Mouse (Mus musculus): Measurements from ENCODE around the gene Golga7b. TPM values are rescaled to one million over a fixed set of nuclear protein-coding genes. Genes with fewer than 3 reads are reported as not detected.

Gene Golga7b
- total and polyA plus RNA-seq, 2 experiments from 2014 or later, result 0.30 TPM; not detected in 1

- H3K27me3 ChIP-seq (ENCODE audit: control insufficient read depth, insufficient read depth, low read length), result no peaks in the 10 kb centered on the region
- WGBS, result 70% methylated on average over 8 of the region's 8 CpGs
- DNase-seq (ENCODE audit: low spot score), result no peak
- no peak overlapping the region for H3K27ac ChIP-seq (ENCODE audit: low read depth)
- no peaks in the 10 kb centered on the region for H3K9me3 ChIP-seq (replicated peaks; ENCODE audit: control insufficient read depth, low read length)
- ATAC-seq (ENCODE audit: insufficient read depth, low read depth), result no peak
- H3K36me3 ChIP-seq (replicated peaks; ENCODE audit: control insufficient read depth, insufficient read depth, low read length), result no peaks in the 10 kb centered on the region
- no peak for TF ChIP-seq EP300 (IDR thresholded peaks at IDR 0.05; ENCODE audit: low read depth)
- H3K4me2 ChIP-seq (ENCODE audit: low read depth, low read length), result no peak overlapping the region
- H3K4me1 ChIP-seq (ENCODE audit: control insufficient read depth, insufficient read depth), result no peaks in the 10 kb centered on the region
- no peak overlapping the region for H3K9ac ChIP-seq (replicated peaks; ENCODE audit: low read depth, low read length)
- H3K4me3 ChIP-seq (ENCODE audit: low read depth, low read length), result no peak overlapping the region
Observed at GRCm38 (mm10) chr19:42284178-42284577, 36.8 kb downstream of the Golga7b start.

GRCm38 (mm10) chr19:42288361-42288760 is 41.0 kb downstream of the Golga7b start:
- 22% methylated on average over 4 of the region's 4 CpGs for WGBS
- no peak for DNase-seq (ENCODE audit: low spot score)

GRCm38 (mm10) chr19:42290954-42291661 is 43.7 kb downstream of the Golga7b start:
- no peak overlapping the region for H3K4me2 ChIP-seq (ENCODE audit: low read depth, low read length)
- no peak for TF ChIP-seq EP300 (IDR thresholded peaks at IDR 0.05; ENCODE audit: low read depth)
- no peak for TF ChIP-seq CTCF (IDR thresholded peaks at IDR 0.05; ENCODE audit: low read depth)
- no peaks in the 10 kb centered on the region for H3K36me3 ChIP-seq (replicated peaks; ENCODE audit: control insufficient read depth, insufficient read depth, low read length)
- H3K4me1 ChIP-seq (ENCODE audit: control insufficient read depth, insufficient read depth), result no peaks in the 10 kb centered on the region
- no peaks in the 10 kb centered on the region for H3K27me3 ChIP-seq (ENCODE audit: control insufficient read depth, insufficient read depth, low read length)
- 31% methylated on average over 7 of the region's 7 CpGs for WGBS
- DNase-seq (ENCODE audit: low spot score) (no peak), ATAC-seq (ENCODE audit: insufficient read depth, low read depth) (no peak)
- no peak overlapping the region for H3K9ac ChIP-seq (replicated peaks; ENCODE audit: low read depth, low read length)
- no peak overlapping the region for H3K27ac ChIP-seq (ENCODE audit: low read depth)
- H3K9me3 ChIP-seq (replicated peaks; ENCODE audit: control insufficient read depth, low read length), result no peaks in the 10 kb centered on the region
- H3K4me3 ChIP-seq (ENCODE audit: low read depth, low read length), result no peak overlapping the region

More at GRCm38 (mm10) chr19:42288361-42288760, 41.0 kb downstream of the Golga7b start:
- Histone ChIP-seq H3K9ac (replicated peaks; ENCODE audit: low read depth, low read length) (no peak overlapping the region), H3K36me3 (replicated peaks; ENCODE audit: control insufficient read depth, insufficient read depth, low read length) (no peaks in the 10 kb centered on the region), H3K4me3 (ENCODE audit: low read depth, low read length) (no peak overlapping the region), H3K4me1 (ENCODE audit: control insufficient read depth, insufficient read depth) (no peaks in the 10 kb centered on the region), H3K9me3 (replicated peaks; ENCODE audit: control insufficient read depth, low read length) (no peaks in the 10 kb centered on the region), H3K27ac (ENCODE audit: low read depth) (no peak overlapping the region), H3K4me2 (ENCODE audit: low read depth, low read length) (no peak overlapping the region), H3K27me3 (ENCODE audit: control insufficient read depth, insufficient read depth, low read length) (no peaks in the 10 kb centered on the region)
- peak; percentile 41 for ATAC-seq (ENCODE audit: insufficient read depth, low read depth)
- TF ChIP-seq EP300 (IDR thresholded peaks at IDR 0.05; ENCODE audit: low read depth) (no peak), CTCF (IDR thresholded peaks at IDR 0.05; ENCODE audit: low read depth) (no peak)

- DNase-seq (ENCODE audit: low spot score), result no peak
- no peak for ATAC-seq (ENCODE audit: insufficient read depth, low read depth)
- no peak for TF ChIP-seq CTCF (IDR thresholded peaks at IDR 0.05; ENCODE audit: low read depth)
- no peak for TF ChIP-seq EP300 (IDR thresholded peaks at IDR 0.05; ENCODE audit: low read depth)
- H3K4me1 ChIP-seq (ENCODE audit: control insufficient read depth, insufficient read depth), result no peaks in the 10 kb centered on the region
- no peaks in the 10 kb centered on the region for H3K9me3 ChIP-seq (replicated peaks; ENCODE audit: control insufficient read depth, low read length)
- H3K9ac ChIP-seq (replicated peaks; ENCODE audit: low read depth, low read length), result no peak overlapping the region
- H3K36me3 ChIP-seq (replicated peaks; ENCODE audit: control insufficient read depth, insufficient read depth, low read length), result no peaks in the 10 kb centered on the region
- H3K4me3 ChIP-seq (ENCODE audit: low read depth, low read length), result no peak overlapping the region
- H3K4me2 ChIP-seq (ENCODE audit: low read depth, low read length), result no peak overlapping the region
- H3K27me3 ChIP-seq (ENCODE audit: control insufficient read depth, insufficient read depth, low read length), result no peaks in the 10 kb centered on the region
- whole genome bisulfite sequencing, result 64% methylated on average over 8 of the region's 8 CpGs
- H3K27ac ChIP-seq (ENCODE audit: low read depth), result no peak overlapping the region
Observed at GRCm38 (mm10) chr19:42292106-42292505, 44.7 kb downstream of the Golga7b start.

DNA sequence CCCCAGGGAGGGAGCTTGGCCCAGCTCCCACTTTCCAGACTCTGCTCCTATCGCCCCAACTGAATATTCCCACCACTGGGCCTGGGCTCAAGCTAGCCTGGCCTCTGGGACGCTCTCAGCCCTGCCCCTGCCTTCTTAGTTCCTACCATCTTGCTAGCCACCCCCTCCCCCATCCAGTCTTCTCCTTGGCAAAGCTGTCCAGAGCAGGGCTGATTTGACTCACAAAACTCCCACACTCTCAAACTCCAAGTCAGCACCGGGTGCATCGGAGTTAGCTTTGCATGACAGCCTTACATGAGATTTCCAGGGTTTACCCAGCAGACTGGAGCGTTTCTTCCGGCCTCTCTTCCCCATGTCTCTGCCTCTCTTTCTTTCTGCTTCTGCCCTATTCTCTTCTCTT is 45.8 kb downstream of the Golga7b start:
- no peak overlapping the region for H3K4me3 ChIP-seq (ENCODE audit: low read depth, low read length)
- TF ChIP-seq CTCF (IDR thresholded peaks at IDR 0.05; ENCODE audit: low read depth) (no peak), EP300 (IDR thresholded peaks at IDR 0.05; ENCODE audit: low read depth) (no peak)
- H3K9ac ChIP-seq (replicated peaks; ENCODE audit: low read depth, low read length), result no peak overlapping the region
- H3K4me2 ChIP-seq (ENCODE audit: low read depth, low read length), result no peak overlapping the region
- no peaks in the 10 kb centered on the region for H3K4me1 ChIP-seq (ENCODE audit: control insufficient read depth, insufficient read depth)
- no peaks in the 10 kb centered on the region for H3K27me3 ChIP-seq (ENCODE audit: control insufficient read depth, insufficient read depth, low read length)
- 60% methylated on average over 6 of the region's 6 CpGs for WGBS
- no peaks in the 10 kb centered on the region for H3K36me3 ChIP-seq (replicated peaks; ENCODE audit: control insufficient read depth, insufficient read depth, low read length)
- ATAC-seq (ENCODE audit: insufficient read depth, low read depth), result no peak
- no peaks in the 10 kb centered on the region for H3K9me3 ChIP-seq (replicated peaks; ENCODE audit: control insufficient read depth, low read length)
- H3K27ac ChIP-seq (ENCODE audit: low read depth), result no peak overlapping the region
- no peak for DNase-seq (ENCODE audit: low spot score)
